Mouse (Mus musculus) effector memory CD4-positive, alpha-beta T cell, adult 7 months (primary cell): ENCODE results near the gene Nanp. TPM values are rescaled to one million over a fixed set of nuclear protein-coding genes. Genes with fewer than 3 reads are reported as not detected.

ENCODE experiments used
- polyA plus RNA-seq: library from polyadenylated mRNA; unstranded; fragments of 100-300 nt; shearing (Covaris generic); gene quantifications from one replicate; pipeline ENCODE4 v1.2.1, GENCODE M21; 2017

Nanp gene
- 11.8 TPM for polyA plus RNA-seq

GRCm38 (mm10) chr2:151039232-151039695, at the start of gene Nanp, which contains the start of gene Ninl:
Gene Nanp (minus strand): TSS chr2:151039398.
Gene Ninl (minus strand): TSS chr2:151039382.

Other genes starting within 250 kb of the Nanp start
- 40.4 TPM for gene Abhd12, start 134.7 kb downstream of the Nanp start, polyA plus RNA-seq
- gene Gins1, start 134.0 kb downstream of the Nanp start, polyA plus RNA-seq = 2.0 TPM
- 0.32 TPM for gene Ninl, start within 50 bp of the Nanp start, polyA plus RNA-seq
- not detected for gene Gm14151, start 53.0 kb upstream of the Nanp start, polyA plus RNA-seq
- gene Gm14147, start 58.8 kb upstream of the Nanp start, polyA plus RNA-seq = not detected